Comparison of ENCODE assay signal across 13 mouse cellular contexts in the genomic region with DNA sequence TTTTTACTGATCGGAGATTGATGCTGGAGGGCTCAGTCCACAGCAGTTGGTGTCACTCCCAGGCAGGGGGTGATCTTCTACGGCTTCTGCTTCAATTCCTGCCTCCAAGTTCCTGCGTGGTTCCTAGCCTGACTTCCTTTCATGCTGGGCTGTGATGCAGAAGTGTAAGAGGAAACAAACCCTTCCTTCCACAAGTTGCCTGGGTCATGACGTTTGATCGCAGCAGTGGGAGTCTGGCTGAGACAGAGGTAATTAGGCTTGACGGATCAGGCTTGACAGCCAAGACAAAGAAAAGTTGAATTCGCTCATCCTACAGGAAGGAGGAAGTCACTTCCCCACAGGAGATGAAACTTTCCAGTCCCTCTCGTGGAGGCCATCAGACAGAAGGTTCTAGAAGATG.
DNase-seq lines count a peak whose midpoint lies in the region; ATAC-seq and TF ChIP-seq lines count a peak whose summit lies in the region.
"Had no signal": no experiment of that assay in that cellular context is flagged by ENCODE, and none has a peak within 500 bp of the region (broad histone marks: within the 10 kb centered on the region; RNA-seq: fewer than 3 reads in every experiment).

No protein-coding gene starts in this region.

- H3K4me2 ChIP-seq in embryonic facial prominence, embryonic 14.5 days (ENCODE audit: low read depth, low read length): no peak overlapping the region
- H3K4me2 ChIP-seq: midbrain, embryonic 11.5 days had no signal

- no peaks in the 10 kb centered on the region for H3K27me3 ChIP-seq in embryonic facial prominence, embryonic 14.5 days (replicated peaks; ENCODE audit: control insufficient read depth, insufficient read depth, low read length)
- H3K27me3 ChIP-seq in embryonic facial prominence, embryonic 10.5 days (replicated peaks; ENCODE audit: low read depth, poor library complexity, severe bottlenecking): no peaks in the 10 kb centered on the region

- no peaks in the 10 kb centered on the region for H3K4me1 ChIP-seq in embryonic facial prominence, embryonic 14.5 days (ENCODE audit: control insufficient read depth, insufficient read depth, low read length)
- H3K4me1 ChIP-seq in embryonic facial prominence, embryonic 10.5 days: peaks cover 19% of the 10 kb centered on the region

- ATAC-seq in embryonic facial prominence, embryonic 14.5 days (ENCODE audit: low read depth): peak; percentile 50; the same call in 1 of the 2 replicates

- no peak overlapping the region for H3K9ac ChIP-seq in embryonic facial prominence, embryonic 14.5 days (ENCODE audit: low read depth, low read length)
- H3K9ac ChIP-seq: liver, embryonic 14.5 days had no signal

- no peak for TF ChIP-seq CTCF in layer of hippocampus, adult 2 months (conservative IDR thresholded peaks at IDR 0.05)

- H3K9me3 ChIP-seq in embryonic facial prominence, embryonic 14.5 days (ENCODE audit: control insufficient read depth, low read length): no peaks in the 10 kb centered on the region
- H3K9me3 ChIP-seq in embryonic facial prominence, embryonic 10.5 days: no peaks in the 10 kb centered on the region
- H3K9me3 ChIP-seq: G1E had no signal

- no peaks in the 10 kb centered on the region for H3K36me3 ChIP-seq in embryonic facial prominence, embryonic 14.5 days (ENCODE audit: control insufficient read depth, insufficient read depth, low read length)
- H3K36me3 ChIP-seq in embryonic facial prominence, embryonic 10.5 days (replicated peaks): no peaks in the 10 kb centered on the region
- H3K36me3 ChIP-seq: G1E had no signal

- peak; percentile 52 for DNase-seq in embryonic facial prominence, embryonic 14.5 days (ENCODE audit: low spot score)
- no peak for DNase-seq in embryonic facial prominence, embryonic 10.5 days (ENCODE audit: low spot score)
- DNase-seq in kidney, postnatal 14 days: peak; percentile 33
- no peak for DNase-seq in kidney, adult 11 months
- peak; percentile 23 for DNase-seq in thymus, postnatal 0 days (ENCODE audit: low spot score)
- DNase-seq in thymus, postnatal 14 days: no peak
- DNase-seq in layer of hippocampus, adult 2 months (ENCODE audit: low spot score in 2 of 2): no peak
- no peak for DNase-seq in layer of hippocampus, postnatal 14 days (ENCODE audit: low spot score in 2 of 2)
- DNase-seq: cerebellum, postnatal 14 days had no signal

- H3K27ac ChIP-seq in embryonic facial prominence, embryonic 14.5 days (replicated peaks; ENCODE audit: low read depth, low read length): no peak overlapping the region
- no peak overlapping the region; the same call in 1 of the 2 replicates for H3K27ac ChIP-seq in embryonic facial prominence, embryonic 10.5 days (replicated peaks)
- H3K27ac ChIP-seq in layer of hippocampus, adult 2 months: no peak overlapping the region
- H3K27ac ChIP-seq: liver, embryonic 14.5 days had no signal

- WGBS in embryonic facial prominence, embryonic 14.5 days: 40% methylated on average over 8 of the region's 8 CpGs
- 39% methylated on average over 8 of the region's 8 CpGs for WGBS in embryonic facial prominence, embryonic 10.5 days

- no peak overlapping the region for H3K4me3 ChIP-seq in embryonic facial prominence, embryonic 14.5 days (ENCODE audit: low read depth, low read length)
- H3K4me3 ChIP-seq in embryonic facial prominence, embryonic 10.5 days: no peak overlapping the region
- H3K4me3 ChIP-seq in layer of hippocampus, adult 2 months: no peak overlapping the region
- H3K4me3 ChIP-seq: erythroblast, embryonic 14.5 days had no signal

Comparison
In these comparisons a context has a peak if more than half of its experiments do, and no peak if none do; other contexts are left out.
1. DNase-seq: peak in embryonic facial prominence, embryonic 14.5 days (single experiment), kidney, postnatal 14 days (single experiment) and thymus, postnatal 0 days (single experiment); none in embryonic facial prominence, embryonic 10.5 days (single experiment), kidney, adult 11 months (single experiment), thymus, postnatal 14 days (single experiment), layer of hippocampus, adult 2 months (0 of 2) and layer of hippocampus, postnatal 14 days (0 of 2).